Mouse (Mus musculus) limb, embryonic 15.5 days (tissue): ENCODE measurements around the gene Ttc38. TPM values are rescaled to one million over a fixed set of nuclear protein-coding genes. Genes with fewer than 3 reads are reported as not detected.

ENCODE experiments used
- ATAC-seq: fragments of 200-750 bp; cut with Nextera tagmentation; 2 replicates; pipeline ENCODE4 v1.8.0; 2017; ENCODE audit warnings: low read depth, moderate TSS enrichment; ENCODE audit not compliant: insufficient number of reproducible peaks, low FRiP score, low TSS enrichment
- H3K27ac ChIP-seq: fragments of 300-500 bp; sonication (generic); 2 replicates; pipeline ENCODE4 v1.5.1; 2015; ENCODE audit warnings: moderate library complexity, mild to moderate bottlenecking, inconsistent platforms
- H3K27me3 ChIP-seq: fragments of 300-500 bp; sonication (generic); 2 replicates; pipeline ENCODE4 v1.6.1; 2015; ENCODE audit warnings: inconsistent platforms
- H3K36me3 ChIP-seq: fragments of 300-500 bp; sonication (generic); 2 replicates; pipeline ENCODE4 v1.6.1; 2015; ENCODE audit warnings: inconsistent platforms
- H3K4me1 ChIP-seq: fragments of 300-500 bp; sonication (generic); 2 replicates; pipeline ENCODE4 v1.6.1; 2015; ENCODE audit warnings: inconsistent platforms
- H3K4me2 ChIP-seq: fragments of 300-500 bp; sonication (generic); 2 replicates; pipeline ENCODE4 v1.6.1; 2015; ENCODE audit warnings: mild to moderate bottlenecking, inconsistent platforms
- H3K4me3 ChIP-seq: fragments of 300-500 bp; sonication (generic); 2 replicates; pipeline ENCODE4 v1.5.1; 2015; ENCODE audit warnings: mild to moderate bottlenecking, inconsistent platforms
- H3K9ac ChIP-seq: fragments of 300-500 bp; sonication (generic); 2 replicates; pipeline ENCODE4 v1.6.1; 2015; ENCODE audit warnings: inconsistent platforms
- H3K9me3 ChIP-seq: fragments of 300-500 bp; sonication (generic); 2 replicates; pipeline ENCODE4 v1.6.1; 2016; ENCODE audit warnings: inconsistent platforms
- WGBS: fragments of 180-500 bp; shearing (Covaris S2); methylation state at CpG from one replicate; pipeline ENCODE4 v1.1.7; 2015; 5-methylcytosine and 5-hydroxymethylcytosine counted together
- polyA plus RNA-seq: library from polyadenylated mRNA; unstranded; fragments of >200 nt; fragmentation: Nextera tagmentation; extraction: Ambion mirVana; gene quantifications from 2 replicates; pipeline ENCODE4 v1.2.1, GENCODE M21; 2015

The Ttc38 gene
- polyA plus RNA-seq, result 8.0 TPM in 2 replicates

DNA sequence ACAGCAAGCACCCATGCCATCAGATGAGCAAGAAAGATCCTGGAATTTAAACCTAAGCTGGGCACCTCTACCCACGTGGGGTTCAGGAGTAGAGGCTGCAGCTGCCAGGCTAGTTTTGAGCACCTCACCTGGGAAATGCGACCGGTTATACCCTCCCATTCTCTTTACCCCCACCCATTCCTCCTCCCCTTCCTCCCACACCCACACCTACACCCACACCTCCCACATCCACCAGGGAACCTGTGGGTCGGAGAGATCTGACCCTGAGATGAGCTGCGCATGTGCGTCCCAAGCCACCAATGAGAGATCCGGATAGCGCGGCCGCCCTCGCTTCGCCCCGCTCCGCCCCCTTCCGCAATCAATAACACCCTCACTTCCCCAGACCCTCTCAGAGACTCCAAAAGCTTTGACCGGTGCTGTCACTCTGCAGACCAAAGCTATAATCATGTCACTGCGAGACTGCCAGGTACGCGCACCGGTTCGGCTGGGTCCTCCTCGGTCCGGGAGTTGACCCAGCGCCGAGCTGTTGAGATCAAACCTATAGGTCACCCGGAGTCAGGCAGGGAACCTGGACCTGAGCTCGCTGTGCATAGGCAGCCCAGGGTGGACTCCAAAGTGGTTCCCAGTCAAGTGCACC is at the start of gene Ttc38:
Gene Ttc38, plus strand, starts transcription at position 353 of the 637 bp plus-strand sequence.
- Histone ChIP-seq H3K4me2 (peak within 1 kb of the TSS; percentile 83), H3K9ac (peak within 1 kb of the TSS; percentile 56), H3K4me3 (peak within 1 kb of the TSS; percentile 64), H3K27me3 (no peaks in the 10 kb centered on the region), H3K36me3 (no peaks in the 10 kb centered on the region), H3K4me1 (peaks cover 17% of the 10 kb centered on the region), H3K27ac (peak within 1 kb of the TSS; percentile 73), H3K9me3 (no peaks in the 10 kb centered on the region)
- peak; percentile 74; the same call in 1 of the 2 replicates for ATAC-seq
- under 1% methylated on average over 27 of the region's 27 CpGs for WGBS

DNA sequence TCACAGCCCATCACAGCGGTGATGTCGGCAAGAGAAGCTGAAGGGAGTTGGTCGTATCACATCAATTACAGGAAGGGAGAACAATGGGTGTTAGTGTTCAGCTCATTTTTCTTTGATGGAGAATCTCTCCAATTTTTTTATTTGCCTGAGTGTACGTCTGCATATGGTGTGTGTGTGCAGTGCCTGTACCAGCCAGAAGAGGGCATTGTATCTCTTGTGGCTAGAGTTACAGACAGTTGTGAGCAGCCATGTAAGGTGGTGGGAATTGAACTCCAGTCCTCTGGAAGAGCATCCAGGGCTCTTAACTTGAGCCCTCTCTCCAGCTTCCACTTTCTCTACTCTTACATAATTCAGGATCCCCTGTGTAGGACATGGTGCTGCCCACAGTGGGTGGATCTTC is 49.0 kb upstream of the Ttc38 start:
- Histone ChIP-seq H3K4me3 (no peak overlapping the region), H3K9ac (no peak overlapping the region), H3K9me3 (no peaks in the 10 kb centered on the region), H3K4me1 (no peaks in the 10 kb centered on the region), H3K27ac (no peak overlapping the region), H3K4me2 (no peak overlapping the region), H3K36me3 (no peaks in the 10 kb centered on the region), H3K27me3 (no peaks in the 10 kb centered on the region)
- ATAC-seq, result no peak
- WGBS, result 88% methylated on average over 4 of the region's 4 CpGs

DNA sequence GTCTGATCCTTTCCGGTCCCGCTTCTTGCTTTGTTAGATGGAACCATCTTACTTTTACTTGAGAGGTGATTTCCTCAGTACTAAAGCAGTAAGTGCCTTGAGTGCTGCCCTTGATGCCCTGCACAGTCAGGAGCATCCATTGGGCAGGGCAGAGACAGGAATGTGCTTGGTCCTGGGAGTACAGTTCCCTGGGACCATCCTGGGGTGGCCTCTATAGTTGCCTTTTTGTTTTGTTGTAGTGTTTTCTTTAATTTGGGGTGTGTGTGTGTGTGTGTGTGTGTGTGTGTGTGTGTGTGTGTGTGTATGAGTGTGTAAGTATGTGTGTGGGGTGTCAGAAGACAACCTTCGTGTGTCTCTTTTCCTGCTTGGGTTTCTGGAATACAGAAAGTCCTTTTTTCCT is 47.8 kb upstream of the Ttc38 start:
- ATAC-seq, result no peak
- no peak overlapping the region for H3K9ac ChIP-seq
- no peaks in the 10 kb centered on the region for H3K4me1 ChIP-seq
- H3K27me3 ChIP-seq, result no peaks in the 10 kb centered on the region
- H3K4me2 ChIP-seq, result no peak overlapping the region
- WGBS, result 82% methylated on average over 3 of the region's 3 CpGs
- H3K9me3 ChIP-seq, result no peaks in the 10 kb centered on the region
- no peak overlapping the region for H3K27ac ChIP-seq
- no peak overlapping the region for H3K4me3 ChIP-seq
- H3K36me3 ChIP-seq, result no peaks in the 10 kb centered on the region

DNA sequence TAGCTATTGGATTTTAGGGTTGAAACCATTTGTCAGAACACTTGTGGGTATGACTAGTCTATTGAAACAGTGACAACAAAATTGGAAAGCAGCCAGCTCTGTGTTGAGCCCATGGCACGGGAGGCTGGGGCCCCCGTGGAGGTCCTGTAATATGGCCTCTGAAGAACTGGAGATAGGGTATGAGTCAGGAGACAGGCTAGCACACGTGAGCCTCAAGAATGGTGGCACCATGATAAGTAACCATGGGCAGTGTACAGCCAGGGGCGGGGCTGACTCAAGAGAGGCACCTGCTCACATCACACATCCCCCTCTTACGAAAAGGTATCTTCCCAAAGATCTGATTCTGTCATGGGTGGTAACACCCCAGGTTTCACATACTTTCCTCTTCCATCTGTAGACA is 45.4 kb upstream of the Ttc38 start:
- no peaks in the 10 kb centered on the region for H3K9me3 ChIP-seq
- H3K4me2 ChIP-seq, result no peak overlapping the region
- H3K36me3 ChIP-seq, result no peaks in the 10 kb centered on the region
- no peak overlapping the region for H3K9ac ChIP-seq
- ATAC-seq, result no peak
- no peak overlapping the region for H3K4me3 ChIP-seq
- no peaks in the 10 kb centered on the region for H3K27me3 ChIP-seq
- H3K4me1 ChIP-seq, result no peaks in the 10 kb centered on the region
- no peak overlapping the region for H3K27ac ChIP-seq
- 71% methylated on average over 5 of the region's 5 CpGs for WGBS

DNA sequence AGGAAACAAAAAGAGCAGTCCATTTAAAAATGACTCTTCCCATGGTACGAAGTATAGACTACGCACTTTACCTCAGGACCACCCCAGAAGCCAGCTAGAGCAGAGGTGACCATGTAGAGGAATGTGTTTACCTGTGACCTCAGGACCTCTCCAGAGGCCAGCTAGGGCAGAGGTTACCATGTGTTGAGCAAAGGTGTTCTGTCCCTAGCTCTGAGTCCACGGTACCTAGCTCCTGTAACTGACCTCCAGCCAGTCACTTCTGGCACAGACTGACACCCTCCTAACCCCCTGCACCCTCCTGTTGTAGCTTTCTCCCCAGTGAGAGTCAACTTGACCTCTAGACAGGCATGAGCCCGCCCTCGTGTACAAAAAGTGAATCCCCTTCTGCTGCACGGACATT is 44.6 kb upstream of the Ttc38 start:
- Histone ChIP-seq H3K4me1 (no peaks in the 10 kb centered on the region), H3K27ac (no peak overlapping the region), H3K4me3 (no peak overlapping the region), H3K9ac (no peak overlapping the region), H3K9me3 (no peaks in the 10 kb centered on the region), H3K36me3 (no peaks in the 10 kb centered on the region), H3K27me3 (no peaks in the 10 kb centered on the region), H3K4me2 (no peak overlapping the region)
- no peak for ATAC-seq
- 93% methylated on average over 6 of the region's 6 CpGs for whole genome bisulfite sequencing

DNA sequence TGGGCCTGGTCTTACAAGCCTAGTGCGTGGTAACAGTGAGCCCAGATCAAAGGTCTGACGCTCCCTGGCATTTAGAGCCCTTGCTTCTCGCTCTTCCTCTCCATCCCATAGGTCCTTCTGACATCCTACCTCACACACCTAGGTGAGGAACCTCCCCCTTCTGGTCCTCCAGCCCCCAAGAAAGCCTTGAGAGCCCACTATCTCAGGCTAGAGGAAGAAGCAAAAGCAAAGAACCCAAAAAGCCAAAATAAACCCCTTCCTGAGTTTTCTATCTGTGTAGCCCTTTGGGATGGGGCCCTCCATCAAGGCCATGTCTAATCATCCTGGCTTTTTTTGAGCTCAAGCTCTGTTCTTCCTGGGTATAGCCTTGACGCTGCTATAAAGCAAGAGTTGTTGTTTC is 44.1 kb upstream of the Ttc38 start:
- H3K9ac ChIP-seq, result no peak overlapping the region
- no peak overlapping the region for H3K27ac ChIP-seq
- no peak overlapping the region for H3K4me2 ChIP-seq
- no peaks in the 10 kb centered on the region for H3K36me3 ChIP-seq
- no peak for ATAC-seq
- no peaks in the 10 kb centered on the region for H3K9me3 ChIP-seq
- H3K4me1 ChIP-seq, result no peaks in the 10 kb centered on the region
- no peak overlapping the region for H3K4me3 ChIP-seq
- H3K27me3 ChIP-seq, result no peaks in the 10 kb centered on the region
- WGBS, result 85% methylated on average over 4 of the region's 4 CpGs

DNA sequence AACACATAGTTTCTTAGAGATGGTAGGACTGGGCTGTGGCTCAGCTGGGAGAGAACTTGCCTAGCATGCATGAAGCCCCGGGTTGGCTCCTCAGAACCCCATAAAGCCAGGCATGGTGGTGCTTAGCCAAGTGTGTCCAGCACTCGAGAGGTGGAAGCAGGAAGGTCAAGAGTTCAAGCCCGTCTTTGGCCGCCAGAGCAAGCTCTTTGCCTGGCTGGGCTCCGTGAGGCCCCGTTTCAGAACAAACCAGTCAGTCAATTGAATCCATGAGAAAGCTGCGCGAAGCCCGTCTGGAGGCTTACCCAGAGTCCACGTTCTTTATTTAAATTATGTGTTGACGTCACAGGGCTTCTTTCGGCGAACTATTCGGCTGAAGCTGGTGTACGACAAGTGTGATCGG is 43.5 kb upstream of the Ttc38 start:
- H3K27me3 ChIP-seq, result no peaks in the 10 kb centered on the region
- ATAC-seq, result no peak
- WGBS, result 77% methylated on average over 16 of the region's 16 CpGs
- H3K4me3 ChIP-seq, result no peak overlapping the region
- H3K4me2 ChIP-seq, result no peak overlapping the region
- no peaks in the 10 kb centered on the region for H3K4me1 ChIP-seq
- no peaks in the 10 kb centered on the region for H3K9me3 ChIP-seq
- H3K36me3 ChIP-seq, result no peaks in the 10 kb centered on the region
- no peak overlapping the region for H3K27ac ChIP-seq
- H3K9ac ChIP-seq, result no peak overlapping the region

DNA sequence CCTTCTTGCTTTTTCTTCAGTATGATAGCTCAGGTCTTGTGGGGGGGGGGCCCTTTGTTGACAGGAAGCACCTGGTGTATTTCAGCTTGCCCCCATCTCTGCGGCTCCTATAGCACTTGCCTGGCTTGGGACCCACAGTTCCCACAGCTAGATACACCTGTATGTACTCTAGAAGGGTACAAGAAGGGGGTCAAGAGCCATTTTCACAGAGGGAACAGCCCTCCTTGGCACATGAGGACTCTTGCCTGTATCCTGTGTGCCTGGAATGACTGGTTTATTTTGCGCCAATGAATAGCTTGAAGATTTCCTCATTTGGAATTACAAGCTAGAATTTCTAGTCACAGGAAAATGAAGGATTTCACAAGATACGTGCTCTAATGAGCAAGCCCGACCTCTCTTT is 40.7 kb upstream of the Ttc38 start:
- no peaks in the 10 kb centered on the region for H3K9me3 ChIP-seq
- H3K36me3 ChIP-seq, result no peaks in the 10 kb centered on the region
- H3K9ac ChIP-seq, result no peak overlapping the region
- ATAC-seq, result no peak
- WGBS, result 73% methylated on average over 4 of the region's 4 CpGs
- H3K27ac ChIP-seq, result no peak overlapping the region
- H3K4me3 ChIP-seq, result no peak overlapping the region
- H3K27me3 ChIP-seq, result no peaks in the 10 kb centered on the region
- H3K4me1 ChIP-seq, result no peaks in the 10 kb centered on the region
- no peak overlapping the region for H3K4me2 ChIP-seq

DNA sequence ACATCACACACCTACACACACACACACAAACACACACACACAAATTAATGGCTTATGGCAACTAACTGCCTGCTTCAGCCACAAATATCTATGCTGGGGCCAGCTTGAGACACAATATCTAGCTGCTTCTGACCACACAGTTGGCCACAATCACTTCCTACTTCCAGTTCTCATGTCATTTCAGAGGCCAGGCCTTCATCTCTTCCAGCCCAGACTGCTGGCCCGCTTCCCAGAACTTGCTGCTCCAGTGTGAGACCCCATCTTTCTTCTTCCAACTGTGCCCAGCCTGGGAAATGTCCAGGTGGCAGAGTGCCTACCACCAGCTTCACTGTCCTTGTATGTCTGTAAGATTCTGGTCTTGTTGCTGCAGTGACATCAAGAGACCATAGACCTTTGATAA is 39.3 kb upstream of the Ttc38 start:
- ATAC-seq, result no peak
- no peak overlapping the region for H3K9ac ChIP-seq
- no peak overlapping the region for H3K27ac ChIP-seq
- no peaks in the 10 kb centered on the region for H3K4me1 ChIP-seq
- H3K4me3 ChIP-seq, result no peak overlapping the region
- no peaks in the 10 kb centered on the region for H3K27me3 ChIP-seq
- H3K9me3 ChIP-seq, result no peaks in the 10 kb centered on the region
- no peak overlapping the region for H3K4me2 ChIP-seq
- H3K36me3 ChIP-seq, result no peaks in the 10 kb centered on the region
- 85% methylated on average over 1 of the region's 1 CpGs for whole genome bisulfite sequencing

DNA sequence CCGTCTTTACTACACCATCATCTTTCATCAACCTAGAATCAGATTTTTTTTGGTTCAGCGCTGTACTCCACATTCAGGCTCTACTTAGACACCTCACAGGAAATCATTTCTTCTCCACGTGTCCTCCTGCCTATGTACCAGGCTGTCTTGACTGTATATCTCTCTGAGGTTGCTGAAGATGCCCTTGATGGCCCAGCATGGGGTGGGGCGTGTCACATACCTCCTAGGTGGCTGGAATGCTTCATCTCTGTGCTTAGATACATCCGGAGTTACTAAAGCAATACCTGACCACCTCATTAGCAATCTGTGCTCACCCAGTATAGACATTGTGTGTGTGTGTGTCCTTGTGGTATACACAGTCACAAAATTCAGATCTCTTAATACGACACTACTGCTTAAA is 36.6 kb upstream of the Ttc38 start:
- Histone ChIP-seq H3K4me2 (no peak overlapping the region), H3K4me3 (no peak overlapping the region), H3K36me3 (no peaks in the 10 kb centered on the region), H3K27ac (no peak overlapping the region), H3K9ac (no peak overlapping the region), H3K27me3 (no peaks in the 10 kb centered on the region), H3K4me1 (no peaks in the 10 kb centered on the region), H3K9me3 (no peaks in the 10 kb centered on the region)
- ATAC-seq, result no peak
- WGBS, result 79% methylated on average over 6 of the region's 6 CpGs

DNA sequence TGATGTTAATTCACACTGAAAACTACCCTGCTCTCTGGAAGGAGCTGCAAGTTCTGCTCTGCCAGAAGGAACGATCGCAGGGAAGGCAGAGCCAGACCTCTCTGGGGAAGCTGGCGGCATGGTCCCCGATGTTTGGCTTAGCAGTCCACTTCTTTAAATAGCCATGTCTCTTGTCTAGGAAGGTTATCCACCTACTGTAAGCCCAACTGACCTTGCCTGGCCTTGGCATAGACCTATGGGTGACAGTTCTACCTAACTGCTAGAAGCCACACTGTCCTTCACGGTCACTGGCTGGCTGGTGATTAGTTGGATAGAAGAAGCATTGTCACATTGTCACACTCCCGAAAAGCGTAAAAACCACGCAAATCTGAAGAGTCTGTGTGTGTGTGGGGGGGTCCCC is 33.4 kb upstream of the Ttc38 start:
- no peak overlapping the region for H3K4me2 ChIP-seq
- no peak overlapping the region for H3K4me3 ChIP-seq
- ATAC-seq, result no peak
- H3K36me3 ChIP-seq, result no peaks in the 10 kb centered on the region
- H3K27ac ChIP-seq, result no peak overlapping the region
- 94% methylated on average over 8 of the region's 8 CpGs for WGBS
- no peaks in the 10 kb centered on the region for H3K4me1 ChIP-seq
- H3K9me3 ChIP-seq, result no peaks in the 10 kb centered on the region
- no peaks in the 10 kb centered on the region for H3K27me3 ChIP-seq
- H3K9ac ChIP-seq, result no peak overlapping the region

DNA sequence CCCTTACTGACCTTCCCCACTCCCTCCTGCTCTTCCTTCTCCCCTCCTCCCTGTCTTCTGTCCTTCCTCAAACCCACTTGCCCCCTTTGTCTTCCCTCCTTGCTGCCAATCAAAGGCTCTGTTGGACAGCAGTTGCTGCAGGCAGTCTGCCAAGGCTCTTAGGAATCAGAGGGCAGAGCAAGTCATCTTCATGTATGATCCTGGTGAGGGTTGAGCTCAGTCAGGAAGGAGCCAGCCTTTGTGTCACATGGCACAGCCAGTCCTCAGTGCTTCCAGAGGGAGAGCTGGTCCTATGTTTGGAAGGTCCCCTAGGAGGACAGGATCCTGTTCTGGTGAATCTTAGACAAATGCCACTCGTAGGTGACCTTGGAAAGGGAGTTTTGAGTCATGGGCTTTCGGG is 29.2 kb upstream of the Ttc38 start:
- H3K36me3 ChIP-seq, result peaks cover 5% of the 10 kb centered on the region; the same call in 1 of the 2 replicates
- H3K4me3 ChIP-seq, result no peak overlapping the region
- no peak for ATAC-seq
- H3K27me3 ChIP-seq, result no peaks in the 10 kb centered on the region
- no peaks in the 10 kb centered on the region for H3K9me3 ChIP-seq
- no peak overlapping the region for H3K9ac ChIP-seq
- H3K27ac ChIP-seq, result no peak overlapping the region
- no peaks in the 10 kb centered on the region for H3K4me1 ChIP-seq
- 79% methylated on average over 2 of the region's 2 CpGs for WGBS
- no peak overlapping the region for H3K4me2 ChIP-seq

DNA sequence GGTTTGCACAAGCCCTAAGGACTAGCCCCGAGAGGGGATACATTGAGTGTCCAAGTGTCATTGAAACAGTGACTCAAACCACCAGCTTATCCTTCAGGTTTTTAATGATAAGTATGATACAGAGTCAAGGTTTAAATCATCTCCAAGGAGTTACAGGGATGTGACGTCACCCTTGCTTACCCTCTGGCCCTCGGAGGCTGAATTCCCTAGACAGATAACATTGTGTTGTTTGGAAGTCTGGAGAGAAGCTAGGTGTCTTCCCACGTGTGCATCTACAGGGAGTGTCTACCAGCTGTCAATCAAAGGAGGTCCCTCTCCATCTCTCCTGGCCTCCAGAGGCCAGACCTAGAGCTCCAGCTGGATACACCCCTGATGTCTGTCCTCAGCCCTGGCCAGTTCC is 25.2 kb upstream of the Ttc38 start:
- H3K27me3 ChIP-seq, result no peaks in the 10 kb centered on the region
- H3K4me2 ChIP-seq, result no peak overlapping the region
- 81% methylated on average over 4 of the region's 4 CpGs for WGBS
- no peak overlapping the region for H3K27ac ChIP-seq
- H3K9ac ChIP-seq, result no peak overlapping the region
- no peak overlapping the region for H3K4me3 ChIP-seq
- H3K36me3 ChIP-seq, result peaks cover 5% of the 10 kb centered on the region; the same call in 1 of the 2 replicates
- no peak for ATAC-seq
- peaks cover 11% of the 10 kb centered on the region for H3K4me1 ChIP-seq
- H3K9me3 ChIP-seq, result no peaks in the 10 kb centered on the region
